Mouse (Mus musculus): ENCODE data around the gene Pitpna. TPM values are rescaled to one million over a fixed set of nuclear protein-coding genes. Genes with fewer than 3 reads are reported as not detected.
"Not testable (repeated sequence)": the region's sequence is repeated elsewhere in the genome, so short reads cannot be mapped to it uniquely, and the experiment has no call there.

Pitpna gene
- polyA plus RNA-seq, 1 experiment from 2014 or later: 30.7 TPM

- H3K4me1 ChIP-seq (replicated peaks): peaks cover 19% of the 10 kb centered on the region
- WGBS (ENCODE audit: insufficient replicate concordance): 70% methylated on average over 9 of the region's 9 CpGs
- H3K4me2 ChIP-seq: no peak overlapping the region
- no peaks in the 10 kb centered on the region for H3K9me3 ChIP-seq (replicated peaks)
- no peaks in the 10 kb centered on the region for H3K27me3 ChIP-seq
- no peak overlapping the region for H3K9ac ChIP-seq
- no peak overlapping the region for H3K27ac ChIP-seq (replicated peaks)
- H3K4me3 ChIP-seq (replicated peaks): no peak overlapping the region
- no peak for ATAC-seq (ENCODE audit: insufficient read depth)
- H3K36me3 ChIP-seq (replicated peaks): no peaks in the 10 kb centered on the region
Observed at GRCm38 (mm10) chr11:75551961-75552441, 35.9 kb upstream of the Pitpna start.

- WGBS (ENCODE audit: insufficient replicate concordance): 69% methylated on average over 7 of the region's 7 CpGs
- Histone ChIP-seq H3K27me3 (no peaks in the 10 kb centered on the region), H3K4me2 (no peak overlapping the region), H3K9ac (no peak overlapping the region), H3K27ac (replicated peaks) (no peak overlapping the region), H3K4me3 (replicated peaks) (no peak overlapping the region), H3K36me3 (replicated peaks) (no peaks in the 10 kb centered on the region), H3K4me1 (replicated peaks) (peaks cover 16% of the 10 kb centered on the region), H3K9me3 (replicated peaks) (no peaks in the 10 kb centered on the region)
- ATAC-seq (ENCODE audit: insufficient read depth): no peak
Observed at GRCm38 (mm10) chr11:75552906-75553482, 34.9 kb upstream of the Pitpna start.

GRCm38 (mm10) chr11:75556006-75556405 is 31.9 kb upstream of the Pitpna start:
- not testable (repeated sequence) for H3K9ac ChIP-seq; H3K27me3 ChIP-seq; H3K27ac ChIP-seq (replicated peaks); H3K36me3 ChIP-seq (replicated peaks); H3K9me3 ChIP-seq (replicated peaks); H3K4me1 ChIP-seq (replicated peaks); ATAC-seq (ENCODE audit: insufficient read depth); H3K4me3 ChIP-seq (replicated peaks); H3K4me2 ChIP-seq
- 76% methylated on average over 6 of the region's 6 CpGs for WGBS (ENCODE audit: insufficient replicate concordance)

- ATAC-seq (ENCODE audit: insufficient read depth): no peak
- Histone ChIP-seq H3K36me3 (replicated peaks) (no peaks in the 10 kb centered on the region), H3K4me3 (replicated peaks) (no peak overlapping the region), H3K27ac (replicated peaks) (no peak overlapping the region), H3K27me3 (no peaks in the 10 kb centered on the region), H3K4me1 (replicated peaks) (peaks cover 8% of the 10 kb centered on the region; the same call in 1 of the 2 replicates), H3K9me3 (replicated peaks) (no peaks in the 10 kb centered on the region), H3K9ac (no peak overlapping the region), H3K4me2 (no peak overlapping the region)
- whole genome bisulfite sequencing (ENCODE audit: insufficient replicate concordance): 79% methylated on average over 6 of the region's 6 CpGs
Observed at GRCm38 (mm10) chr11:75557142-75557541, 30.8 kb upstream of the Pitpna start.

- 73% methylated on average over 1 of the region's 1 CpGs for WGBS (ENCODE audit: insufficient replicate concordance)
- Histone ChIP-seq H3K4me3 (replicated peaks) (no peak overlapping the region), H3K27ac (replicated peaks) (no peak overlapping the region), H3K9me3 (replicated peaks) (no peaks in the 10 kb centered on the region), H3K27me3 (no peaks in the 10 kb centered on the region), H3K36me3 (replicated peaks) (no peaks in the 10 kb centered on the region), H3K4me2 (no peak overlapping the region), H3K9ac (no peak overlapping the region), H3K4me1 (replicated peaks) (peaks cover 8% of the 10 kb centered on the region; the same call in 1 of the 2 replicates)
- no peak for ATAC-seq (ENCODE audit: insufficient read depth)
Observed at GRCm38 (mm10) chr11:75558101-75558500, 29.8 kb upstream of the Pitpna start.

DNA sequence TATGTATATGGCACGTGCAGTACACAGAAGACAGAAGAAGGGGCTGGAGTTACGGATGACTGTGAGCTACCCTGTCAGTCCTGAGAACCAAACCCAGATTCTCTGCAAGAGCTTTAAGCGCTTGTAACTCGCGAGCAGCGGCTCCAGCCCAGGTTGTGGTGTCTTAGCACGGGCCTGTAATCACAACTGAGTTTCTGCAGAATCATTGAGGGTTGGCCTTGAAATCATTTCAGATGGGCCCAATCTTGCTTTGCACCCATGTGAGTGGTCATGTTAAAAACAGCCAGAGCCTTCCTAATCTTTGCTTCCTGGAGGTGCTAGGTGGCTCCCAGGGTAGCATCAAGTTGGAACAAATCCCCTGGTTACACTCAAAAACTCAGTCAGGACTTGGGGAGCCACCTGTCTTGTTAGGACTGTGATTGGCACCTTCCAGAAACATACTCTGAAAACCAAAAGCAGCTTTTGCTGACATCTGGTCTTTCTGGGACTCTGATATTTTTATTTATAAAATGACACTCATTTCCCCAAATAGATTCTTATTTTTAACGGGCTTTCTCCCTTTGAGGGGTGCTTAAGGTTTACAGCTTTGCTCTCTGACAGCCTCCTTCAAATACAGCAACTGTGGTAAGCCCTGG is 27.9 kb upstream of the Pitpna start:
- no peak overlapping the region for H3K27ac ChIP-seq (replicated peaks)
- H3K4me1 ChIP-seq (replicated peaks): peaks cover 20% of the 10 kb centered on the region; the same call in 1 of the 2 replicates
- no peak overlapping the region for H3K4me3 ChIP-seq (replicated peaks)
- H3K36me3 ChIP-seq (replicated peaks): no peaks in the 10 kb centered on the region
- no peaks in the 10 kb centered on the region for H3K9me3 ChIP-seq (replicated peaks)
- no peaks in the 10 kb centered on the region for H3K27me3 ChIP-seq
- 68% methylated on average over 8 of the region's 8 CpGs for whole genome bisulfite sequencing (ENCODE audit: insufficient replicate concordance)
- H3K9ac ChIP-seq: no peak overlapping the region
- ATAC-seq (ENCODE audit: insufficient read depth): no peak
- H3K4me2 ChIP-seq: no peak overlapping the region

- no peak for ATAC-seq (ENCODE audit: insufficient read depth)
- Histone ChIP-seq H3K27me3 (no peaks in the 10 kb centered on the region), H3K4me1 (replicated peaks) (peaks cover 25% of the 10 kb centered on the region), H3K27ac (replicated peaks) (no peak overlapping the region), H3K36me3 (replicated peaks) (no peaks in the 10 kb centered on the region), H3K9ac (no peak overlapping the region), H3K9me3 (replicated peaks) (no peaks in the 10 kb centered on the region), H3K4me2 (no peak overlapping the region), H3K4me3 (replicated peaks) (no peak overlapping the region)
- WGBS (ENCODE audit: insufficient replicate concordance): 65% methylated on average over 14 of the region's 14 CpGs
Observed at GRCm38 (mm10) chr11:75560530-75561409, 27.1 kb upstream of the Pitpna start.

DNA sequence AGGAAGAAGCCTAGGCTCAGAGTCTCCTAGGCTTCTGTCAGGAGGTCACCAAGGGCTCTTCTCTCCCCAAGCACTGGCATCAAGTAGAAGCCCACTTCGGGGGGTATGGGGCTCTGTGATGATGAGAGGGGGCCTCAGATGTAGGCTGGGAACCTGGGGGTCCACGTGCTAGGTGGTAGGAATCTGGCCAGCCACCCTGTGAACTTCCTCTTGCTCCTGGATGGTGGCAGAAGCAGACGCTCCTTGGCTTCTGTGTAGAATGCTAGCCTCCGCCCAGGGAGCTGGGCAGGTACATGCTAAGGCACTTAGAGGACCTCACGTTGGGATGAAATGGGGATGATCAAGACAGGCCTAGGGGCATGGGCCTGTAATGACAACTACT is 26.5 kb upstream of the Pitpna start:
- Histone ChIP-seq H3K9ac (no peak overlapping the region), H3K4me1 (replicated peaks) (peaks cover 31% of the 10 kb centered on the region), H3K9me3 (replicated peaks) (no peaks in the 10 kb centered on the region), H3K4me2 (no peak overlapping the region), H3K4me3 (replicated peaks) (no peak overlapping the region), H3K36me3 (replicated peaks) (no peaks in the 10 kb centered on the region), H3K27ac (replicated peaks) (no peak overlapping the region), H3K27me3 (no peaks in the 10 kb centered on the region)
- no peak for ATAC-seq (ENCODE audit: insufficient read depth)
- WGBS (ENCODE audit: insufficient replicate concordance): 52% methylated on average over 5 of the region's 5 CpGs

- Histone ChIP-seq H3K27me3 (no peaks in the 10 kb centered on the region), H3K9me3 (replicated peaks) (no peaks in the 10 kb centered on the region), H3K4me2 (no peak overlapping the region), H3K9ac (no peak overlapping the region), H3K4me1 (replicated peaks) (peaks cover 44% of the 10 kb centered on the region), H3K4me3 (replicated peaks) (no peak overlapping the region), H3K36me3 (replicated peaks) (no peaks in the 10 kb centered on the region), H3K27ac (replicated peaks) (no peak overlapping the region)
- WGBS (ENCODE audit: insufficient replicate concordance): 71% methylated on average over 8 of the region's 8 CpGs
- no peak for ATAC-seq (ENCODE audit: insufficient read depth)
Observed at GRCm38 (mm10) chr11:75562840-75563239, 25.1 kb upstream of the Pitpna start.

DNA sequence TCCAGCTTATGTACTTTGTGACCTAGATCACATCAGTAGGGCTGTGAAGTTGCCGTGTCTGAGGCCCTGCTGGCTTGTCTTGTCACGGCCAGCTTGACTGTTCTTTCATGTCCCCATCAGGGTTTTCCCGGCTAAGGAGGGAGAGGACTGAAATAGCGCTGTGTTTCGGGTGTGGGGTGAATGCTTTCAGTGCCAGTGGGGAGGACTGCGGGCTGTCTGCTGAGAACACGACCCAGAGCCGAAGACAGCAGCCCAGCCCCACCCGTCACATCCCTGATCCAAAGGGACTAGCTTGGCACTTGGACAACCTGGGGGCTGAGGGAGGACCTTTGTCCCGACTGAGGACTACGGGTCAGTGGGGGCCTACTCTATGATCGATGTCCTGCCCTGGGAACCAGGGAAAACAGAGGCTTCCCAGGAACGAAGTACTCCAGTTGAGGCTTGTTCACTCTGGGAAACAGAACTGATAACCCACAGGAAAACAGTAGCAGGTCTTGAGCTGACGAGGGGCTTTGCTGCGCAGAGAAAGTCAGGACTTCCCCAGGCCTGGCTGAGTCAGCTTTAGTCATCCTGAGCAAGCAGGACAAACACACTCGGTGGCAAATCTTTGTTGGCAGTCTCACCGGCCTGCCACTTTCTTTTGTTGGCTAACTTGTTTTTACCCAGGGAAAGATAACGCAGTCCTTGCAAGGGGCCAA is 23.9 kb upstream of the Pitpna start:
- peak; percentile 63 for ATAC-seq (ENCODE audit: insufficient read depth)
- no peak overlapping the region for H3K4me2 ChIP-seq
- H3K9ac ChIP-seq: no peak overlapping the region
- H3K27ac ChIP-seq (replicated peaks): peak overlapping the region; percentile 33; the same call in 1 of the 2 replicates
- no peaks in the 10 kb centered on the region for H3K36me3 ChIP-seq (replicated peaks)
- H3K4me3 ChIP-seq (replicated peaks): no peak overlapping the region
- H3K9me3 ChIP-seq (replicated peaks): no peaks in the 10 kb centered on the region
- 59% methylated on average over 18 of the region's 18 CpGs for WGBS (ENCODE audit: insufficient replicate concordance)
- no peaks in the 10 kb centered on the region for H3K27me3 ChIP-seq
- H3K4me1 ChIP-seq (replicated peaks): peaks cover 51% of the 10 kb centered on the region

GRCm38 (mm10) chr11:75565849-75566248 is 22.0 kb upstream of the Pitpna start:
- Histone ChIP-seq H3K27ac (replicated peaks) (no peak overlapping the region), H3K4me3 (replicated peaks) (no peak overlapping the region), H3K36me3 (replicated peaks) (no peaks in the 10 kb centered on the region), H3K9me3 (replicated peaks) (no peaks in the 10 kb centered on the region), H3K4me2 (no peak overlapping the region), H3K9ac (no peak overlapping the region), H3K4me1 (replicated peaks) (peaks cover 56% of the 10 kb centered on the region), H3K27me3 (no peaks in the 10 kb centered on the region)
- no peak for ATAC-seq (ENCODE audit: insufficient read depth)
- 64% methylated on average over 2 of the region's 2 CpGs for WGBS (ENCODE audit: insufficient replicate concordance)
